Mouse (Mus musculus): ENCODE measurements around the gene 4833423E24Rik.

DNA sequence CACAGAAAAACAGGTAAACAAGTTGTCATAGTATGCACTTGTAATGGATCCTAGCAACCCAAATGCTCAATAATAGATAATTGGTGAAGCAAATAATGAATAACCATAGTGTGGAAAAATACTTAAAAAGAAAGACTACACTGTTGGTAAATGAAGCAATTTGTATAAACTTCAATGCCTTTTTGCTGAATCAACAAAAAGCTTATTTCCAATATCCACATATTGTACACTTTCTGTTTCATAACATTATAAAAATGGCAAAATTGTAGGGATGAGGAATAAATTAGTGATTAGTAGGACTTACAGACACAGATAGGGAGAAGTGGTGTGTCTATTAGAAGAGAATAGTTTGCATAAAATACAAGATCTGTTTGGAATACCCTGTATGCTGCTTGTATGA, 76.3 kb downstream of the 4833423E24Rik start:
- TF ChIP-seq CTCF (IDR thresholded peaks at IDR 0.05; ENCODE audit: control insufficient read depth, insufficient read depth, low read length) (no peak), POLR2A (IDR thresholded peaks at IDR 0.05; ENCODE audit: borderline replicate concordance, control insufficient read depth, low read depth, low read length) (no peak)
